Mouse (Mus musculus): Measurements from ENCODE around the gene Disc1. TPM values are rescaled to one million over a fixed set of nuclear protein-coding genes. Genes with fewer than 3 reads are reported as not detected.
A peak's percentile ranks its signal among the peaks of the same experiment; 100 is the strongest.

Disc1 gene
- total and polyA plus RNA-seq, 3 experiments, result 0.75 to 2.2 TPM; not detected in 1

GRCm38 (mm10) chr8:125115321-125115720, 61.3 kb downstream of the Disc1 start:
- no peak for DNase-seq (ENCODE audit: low read depth, low spot score)
- no peaks in the 10 kb centered on the region for H3K9me3 ChIP-seq (replicated peaks; ENCODE audit: insufficient read depth, low read length)
- no peak overlapping the region for H3K27ac ChIP-seq (ENCODE audit: control insufficient read depth, low read depth, low read length)
- H3K79me2 ChIP-seq (ENCODE audit: control insufficient read depth, insufficient read depth, low read length, poor library complexity), result no peaks in the 10 kb centered on the region
- H3K4me1 ChIP-seq (ENCODE audit: control insufficient read depth in 1 of 2, insufficient read depth in 2 of 2, low read length in 2 of 2), result peaks cover 2 to 13% of the 10 kb centered on the region in 2 experiments; a peak in 3 of 4 replicates
- TF ChIP-seq CHD1 (IDR thresholded peaks at IDR 0.05; ENCODE audit: low read depth, low read length), result no peak
- TF ChIP-seq KAT2A (conservative IDR thresholded peaks at IDR 0.05; ENCODE audit: low read depth, low read length), result no peak
- TF ChIP-seq EP300 (IDR thresholded peaks at IDR 0.05; ENCODE audit: low read depth in 1 of 2, low read length in 2 of 2), result no peak
- TF ChIP-seq POLR2AphosphoS5 (IDR thresholded peaks at IDR 0.05; ENCODE audit: borderline replicate concordance, low read depth, low read length), result no peak
- no peak for TF ChIP-seq MYB (IDR thresholded peaks at IDR 0.05; ENCODE audit: low read depth, low read length)
- no peak for TF ChIP-seq TAL1 (IDR thresholded peaks at IDR 0.05; ENCODE audit: low read length)
- no peak for TF ChIP-seq GABPA (IDR thresholded peaks at IDR 0.05; ENCODE audit: low read depth, low read length)
- no peak for TF ChIP-seq NRF1 (IDR thresholded peaks at IDR 0.05; ENCODE audit: insufficient read depth, low read depth, low read length, poor library complexity, severe bottlenecking)
- TF ChIP-seq ZC3H11A (IDR thresholded peaks at IDR 0.05; ENCODE audit: low read depth, low read length), result no peak
- TF ChIP-seq GATA1 (IDR thresholded peaks at IDR 0.05; ENCODE audit: low read depth, low read length), result no peak
- no peak for TF ChIP-seq E2F4 (IDR thresholded peaks at IDR 0.05; ENCODE audit: borderline replicate concordance, low read depth, low read length)
- TF ChIP-seq CHD2 (IDR thresholded peaks at IDR 0.05; ENCODE audit: low read length), result no peak
- TF ChIP-seq MEF2A (IDR thresholded peaks at IDR 0.05; ENCODE audit: extremely low read depth, insufficient replicate concordance, low read depth, low read length, poor library complexity, severe bottlenecking), result no peak
- TF ChIP-seq CTCF (IDR thresholded peaks at IDR 0.05 in 2 of 3, conservative IDR thresholded peaks at IDR 0.05 in 1 of 3; ENCODE audit: control insufficient read depth in 1 of 3, insufficient read depth in 1 of 3, low read depth in 2 of 3, low read length in 3 of 3, poor library complexity in 1 of 3, severe bottlenecking in 1 of 3), result no peak
- H3K4me3 ChIP-seq (ENCODE audit: control insufficient read depth in 1 of 2, insufficient read depth in 1 of 2, low read depth in 2 of 2, low read length in 2 of 2), result no peak overlapping the region
- H3K36me3 ChIP-seq (ENCODE audit: control insufficient read depth in 1 of 2, insufficient read depth in 2 of 2, low read length in 2 of 2), result peaks cover 0 to 3% of the 10 kb centered on the region in 2 experiments; a peak in 1 of 4 replicates
- no peaks in the 10 kb centered on the region for H3K27me3 ChIP-seq (ENCODE audit: control insufficient read depth in 1 of 2, insufficient read depth in 2 of 2, low read length in 2 of 2)
- no peak overlapping the region for H3K9ac ChIP-seq (ENCODE audit: control insufficient read depth, low read depth, low read length, poor library complexity, severe bottlenecking)

DNA sequence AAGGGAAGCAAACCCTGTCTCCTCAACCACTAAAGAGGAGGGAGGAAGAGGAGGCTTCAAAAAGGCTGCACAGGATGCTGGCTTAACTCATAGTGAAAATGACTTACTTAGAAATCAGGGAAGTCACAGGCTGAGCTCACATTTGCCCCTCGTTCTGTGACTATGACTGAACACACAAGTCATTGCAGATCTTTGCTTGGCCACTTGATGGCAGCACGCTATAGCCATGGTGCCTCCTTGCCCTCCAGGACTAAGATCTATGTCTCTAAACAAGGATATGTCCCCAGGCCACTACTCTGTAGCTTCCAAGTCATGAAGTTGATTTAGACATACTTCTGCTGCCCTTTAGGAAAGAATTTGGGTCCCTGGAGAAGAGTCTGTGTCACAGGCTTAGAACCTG, 62.6 kb downstream of the Disc1 start:
- Histone ChIP-seq H3K4me1 (ENCODE audit: control insufficient read depth in 1 of 2, insufficient read depth in 2 of 2, low read length in 2 of 2) (peaks cover 2 to 13% of the 10 kb centered on the region in 2 experiments; a peak in 3 of 4 replicates), H3K36me3 (ENCODE audit: control insufficient read depth in 1 of 2, insufficient read depth in 2 of 2, low read length in 2 of 2) (peaks cover 0 to 3% of the 10 kb centered on the region in 2 experiments; a peak in 1 of 4 replicates), H3K27ac (ENCODE audit: control insufficient read depth, low read depth, low read length) (no peak overlapping the region), H3K4me3 (ENCODE audit: control insufficient read depth in 1 of 2, insufficient read depth in 1 of 2, low read depth in 2 of 2, low read length in 2 of 2) (no peak overlapping the region), H3K9ac (ENCODE audit: control insufficient read depth, low read depth, low read length, poor library complexity, severe bottlenecking) (no peak overlapping the region), H3K9me3 (replicated peaks; ENCODE audit: insufficient read depth, low read length) (no peaks in the 10 kb centered on the region), H3K79me2 (ENCODE audit: control insufficient read depth, insufficient read depth, low read length, poor library complexity) (no peaks in the 10 kb centered on the region), H3K27me3 (ENCODE audit: control insufficient read depth in 1 of 2, insufficient read depth in 2 of 2, low read length in 2 of 2) (no peaks in the 10 kb centered on the region)
- no peak for TF ChIP-seq ZNF384 (IDR thresholded peaks at IDR 0.05; ENCODE audit: low read depth, low read length)
- peak; percentile 88 for TF ChIP-seq RAD21 (IDR thresholded peaks at IDR 0.05; ENCODE audit: low read depth, low read length)
- TF ChIP-seq MAFK (IDR thresholded peaks at IDR 0.05; ENCODE audit: borderline replicate concordance, low read depth, low read length), result no peak
- TF ChIP-seq UBTF (IDR thresholded peaks at IDR 0.05; ENCODE audit: borderline replicate concordance, insufficient read depth, low read depth, low read length), result no peak
- TF ChIP-seq GABPA (IDR thresholded peaks at IDR 0.05; ENCODE audit: low read depth, low read length), result no peak
- TF ChIP-seq POLR2AphosphoS5 (IDR thresholded peaks at IDR 0.05; ENCODE audit: borderline replicate concordance, low read depth, low read length), result no peak
- peak; percentile 56 for TF ChIP-seq ZC3H11A (IDR thresholded peaks at IDR 0.05; ENCODE audit: low read depth, low read length)
- TF ChIP-seq MAZ (IDR thresholded peaks at IDR 0.05; ENCODE audit: low read depth, low read length), result 0 out of 2 replicates have a peak, but pooled peaks have one; percentile 42
- no peak for TF ChIP-seq ZKSCAN1 (IDR thresholded peaks at IDR 0.05; ENCODE audit: low read depth, low read length)
- peak; percentile 77 for TF ChIP-seq SMC3 (IDR thresholded peaks at IDR 0.05; ENCODE audit: low read depth, low read length)
- 0 out of 2 replicates have a peak, but pooled peaks have one; percentile 12 for TF ChIP-seq JUND (IDR thresholded peaks at IDR 0.05; ENCODE audit: low read depth, low read length)
- peak; percentile 85 to 89 (median 86) for TF ChIP-seq CTCF (IDR thresholded peaks at IDR 0.05 in 2 of 3, conservative IDR thresholded peaks at IDR 0.05 in 1 of 3; ENCODE audit: control insufficient read depth in 1 of 3, insufficient read depth in 1 of 3, low read depth in 2 of 3, low read length in 3 of 3, poor library complexity in 1 of 3, severe bottlenecking in 1 of 3)
- DNase-seq (ENCODE audit: low read depth, low spot score), result peak; percentile 77
